Mouse (Mus musculus) embryonic fibroblast, embryonic 13.5 days (primary cell): ENCODE measurements around the gene Glp1r. TPM values are rescaled to one million over a fixed set of nuclear protein-coding genes. Genes with fewer than 3 reads are reported as not detected.

Source experiments
- H3K27ac ChIP-seq: 2 replicates; pipeline ENCODE4 v1.5.1; 2012; ENCODE audit warnings: low read length, control low read depth, inconsistent platforms; ENCODE audit not compliant: insufficient read depth
- H3K4me1 ChIP-seq: 2 replicates; pipeline ENCODE4 v1.6.1; 2011; ENCODE audit warnings: low read length; ENCODE audit not compliant: control insufficient read depth, insufficient read depth
- H3K4me3 ChIP-seq: 2 replicates; pipeline ENCODE4 v1.5.1; 2011; ENCODE audit warnings: mild to moderate bottlenecking, control low read depth, low read length; ENCODE audit not compliant: insufficient read depth
- CTCF ChIP-seq: IDR thresholded peaks from 2 replicates; pipeline ENCODE4 v1.5.1; 2011; ENCODE audit warnings: mild to moderate bottlenecking, control low read depth, low read length, moderate library complexity, borderline replicate concordance; ENCODE audit not compliant: insufficient read depth
- POLR2A ChIP-seq: IDR thresholded peaks from 2 replicates; pipeline ENCODE4 v1.6.1; 2011; ENCODE audit warnings: low read depth, mild to moderate bottlenecking, control low read depth, low read length, moderate library complexity
- polyA plus RNA-seq: library from polyadenylated mRNA; stranded (reverse); fragments of >200 nt; gene quantifications from 2 replicates; pipeline ENCODE4 v1.2.4, GENCODE M21; 2011; ENCODE audit warnings: low read depth; ENCODE audit not compliant: missing spikeins, insufficient read length

The Glp1r gene
- polyA plus RNA-seq, 1 experiment, result not detected

- TF ChIP-seq CTCF, result no peak
- no peak for TF ChIP-seq POLR2A
- H3K4me1 ChIP-seq, result no peaks in the 10 kb centered on the region
- H3K4me3 ChIP-seq, result no peak overlapping the region
- H3K27ac ChIP-seq, result no peak overlapping the region
Measured at GRCm38 (mm10) chr17:30912536-30912935, 10.9 kb downstream of the Glp1r start.

- Histone ChIP-seq H3K4me3 (no peak overlapping the region), H3K27ac (no peak overlapping the region), H3K4me1 (no peaks in the 10 kb centered on the region)
- TF ChIP-seq POLR2A, result no peak
- TF ChIP-seq CTCF, result no peak
Measured at GRCm38 (mm10) chr17:30914264-30914663, 12.6 kb downstream of the Glp1r start.

- no peak for TF ChIP-seq CTCF
- no peak for TF ChIP-seq POLR2A
- H3K4me1 ChIP-seq, result no peaks in the 10 kb centered on the region
Measured at GRCm38 (mm10) chr17:30923566-30923965, 21.9 kb downstream of the Glp1r start.

GRCm38 (mm10) chr17:30930827-30931226 lies 29.2 kb downstream of the Glp1r start:
- H3K4me3 ChIP-seq, result no peak overlapping the region
- TF ChIP-seq CTCF (no peak), POLR2A (no peak)
- H3K27ac ChIP-seq, result no peak overlapping the region
- no peaks in the 10 kb centered on the region for H3K4me1 ChIP-seq

More at GRCm38 (mm10) chr17:30923566-30923965, 21.9 kb downstream of the Glp1r start:
- Histone ChIP-seq H3K4me3 (no peak overlapping the region), H3K27ac (no peak overlapping the region)

- Histone ChIP-seq H3K27ac (no peak overlapping the region), H3K4me1 (no peaks in the 10 kb centered on the region), H3K4me3 (no peak overlapping the region)
- TF ChIP-seq POLR2A (no peak), CTCF (no peak)
Measured at GRCm38 (mm10) chr17:30932836-30933235, 31.2 kb downstream of the Glp1r start.

GRCm38 (mm10) chr17:30935301-30935700 lies 33.7 kb downstream of the Glp1r start:
- H3K27ac ChIP-seq, result no peak overlapping the region
- H3K4me3 ChIP-seq, result no peak overlapping the region
- TF ChIP-seq CTCF (no peak), POLR2A (no peak)
- no peaks in the 10 kb centered on the region for H3K4me1 ChIP-seq

GRCm38 (mm10) chr17:30938554-30938953 lies 36.9 kb downstream of the Glp1r start:
- Histone ChIP-seq H3K4me3 (no peak overlapping the region), H3K4me1 (no peaks in the 10 kb centered on the region), H3K27ac (no peak overlapping the region)
- TF ChIP-seq CTCF (no peak), POLR2A (no peak)

GRCm38 (mm10) chr17:30948382-30948781 lies 46.8 kb downstream of the Glp1r start:
- no peak overlapping the region for H3K4me3 ChIP-seq
- TF ChIP-seq CTCF (no peak), POLR2A (no peak)
- H3K27ac ChIP-seq, result no peak overlapping the region
- no peaks in the 10 kb centered on the region for H3K4me1 ChIP-seq

- H3K4me3 ChIP-seq, result no peak overlapping the region
- no peaks in the 10 kb centered on the region for H3K4me1 ChIP-seq
- no peak overlapping the region for H3K27ac ChIP-seq
- TF ChIP-seq CTCF (no peak), POLR2A (no peak)
Measured at GRCm38 (mm10) chr17:30950780-30951179, 49.2 kb downstream of the Glp1r start.

GRCm38 (mm10) chr17:30951600-30951999 lies 50.0 kb downstream of the Glp1r start:
- Histone ChIP-seq H3K27ac (no peak overlapping the region), H3K4me1 (no peaks in the 10 kb centered on the region), H3K4me3 (no peak overlapping the region)
- TF ChIP-seq CTCF (no peak), POLR2A (no peak)

- H3K27ac ChIP-seq, result no peak within 1 kb of the TSS
- TF ChIP-seq POLR2A (no peak), CTCF (no peak)
- no peak within 1 kb of the TSS for H3K4me3 ChIP-seq
- H3K4me1 ChIP-seq, result no peaks in the 10 kb centered on the region
Measured at GRCm38 (mm10) chr17:30954340-30954739, 52.7 kb downstream of the Glp1r start, which contains the start of gene Umodl1. Umodl1 (plus strand) TSS chr17:30954640.
